Mouse (Mus musculus): ENCODE measurements at regions not wholly inside any gene's neighbourhood (a gene's known extent, or its start where the extent isn't known, plus 50 kb on each side); places are given as distances from the start of the nearest gene placed in this dataset.

DNA sequence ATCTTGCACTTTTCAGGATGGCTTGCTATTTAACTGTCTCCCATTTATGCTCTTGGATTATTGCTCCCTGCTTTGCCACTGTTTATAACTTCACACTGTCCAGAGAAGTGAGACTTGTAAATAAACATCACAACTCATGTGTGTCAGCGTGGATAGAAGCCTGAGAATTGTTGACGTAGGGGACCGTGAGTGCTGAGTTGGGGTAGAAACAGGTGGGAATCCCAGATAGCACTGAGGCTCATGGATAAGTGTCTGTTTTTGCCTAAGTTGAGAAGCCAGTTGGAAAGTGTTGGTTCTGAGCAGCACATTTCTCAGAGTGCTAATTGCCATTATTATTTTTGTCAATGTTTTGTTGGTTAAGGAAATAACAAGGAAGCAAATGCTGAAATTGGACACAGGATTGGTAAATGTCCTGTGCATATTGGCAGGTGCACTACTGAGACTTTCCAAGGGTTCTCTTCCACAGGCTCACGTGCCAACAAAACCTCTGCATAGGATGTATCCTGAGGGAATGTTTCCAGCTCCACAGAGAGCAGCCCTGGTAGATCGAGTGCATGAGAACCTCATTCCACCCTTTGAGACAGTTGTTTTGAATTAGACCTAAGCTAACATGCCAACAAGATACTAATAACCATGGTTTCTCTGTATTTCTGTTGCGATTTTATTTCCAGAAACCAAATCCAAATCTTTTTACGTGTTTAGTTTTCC, 74.3 kb upstream of the Grb10 start:
- DNase-seq = no peak

DNA sequence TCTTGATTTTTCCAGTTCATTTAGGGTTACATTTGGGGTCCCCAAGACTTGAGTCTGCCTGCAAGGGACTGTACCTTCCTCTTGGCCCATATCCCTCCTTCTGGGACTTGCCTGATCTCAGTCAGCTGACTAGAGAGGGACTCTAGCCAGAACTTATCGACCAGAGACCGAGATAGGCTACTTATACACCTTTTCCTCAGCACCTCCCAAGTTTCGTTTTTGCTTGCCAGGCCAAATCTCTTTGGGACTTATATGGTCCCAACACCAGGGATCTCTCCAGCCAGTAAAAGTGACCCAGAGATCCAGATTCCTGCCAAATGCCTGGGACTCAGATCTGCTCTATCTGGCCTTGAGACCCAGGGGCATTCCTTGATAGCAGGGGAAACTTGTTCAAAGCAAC, 69.2 kb upstream of the Grb10 start:
- peak; percentile 24 for DNase-seq

DNA sequence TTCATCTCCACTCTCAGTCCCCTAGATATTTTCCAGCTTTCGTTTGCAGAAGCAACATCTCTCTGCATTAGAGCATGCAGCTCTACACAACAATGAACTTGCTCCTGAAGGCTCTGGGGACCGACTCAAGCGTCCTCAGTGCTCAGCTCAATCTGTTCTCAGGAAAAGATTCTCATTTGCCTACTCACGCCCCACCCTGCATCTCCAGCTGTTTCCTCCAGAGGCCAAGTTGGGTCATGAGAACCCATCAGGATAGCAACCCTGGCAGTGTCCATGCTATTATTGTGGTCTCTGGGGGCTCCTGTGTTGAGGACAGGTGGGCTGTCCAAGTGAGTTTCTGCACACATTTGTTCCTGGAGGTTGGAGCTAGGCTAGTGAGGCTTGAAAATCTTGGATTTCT, 52.5 kb upstream of the Grb10 start:
- no peak for DNase-seq

DNA sequence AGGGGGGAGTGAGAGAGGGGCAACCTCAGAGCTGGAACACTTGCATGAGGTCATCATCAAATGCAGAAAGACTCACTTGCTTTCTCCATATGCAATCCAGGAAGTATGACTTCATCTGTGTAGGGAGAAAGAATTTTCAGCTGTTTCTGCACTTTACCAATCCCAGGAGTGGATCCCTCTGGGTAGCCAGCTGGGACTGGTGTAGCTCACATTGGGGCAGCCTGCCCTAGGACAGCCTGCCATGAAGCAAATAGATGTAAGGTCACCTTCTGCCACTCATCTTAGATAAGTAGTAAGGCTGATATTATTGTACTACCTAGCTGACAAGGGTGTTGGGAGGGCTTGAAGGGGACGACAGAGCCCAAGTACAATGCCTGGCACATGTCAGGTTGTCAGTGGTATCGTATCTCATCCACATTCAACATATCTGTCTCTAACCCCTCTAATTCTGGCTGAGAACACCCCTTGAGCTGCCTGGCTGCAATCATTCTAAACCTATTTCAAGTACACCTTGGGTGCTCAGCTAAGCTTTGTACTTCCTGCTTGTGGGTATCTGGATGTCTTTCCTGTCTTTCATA, 51.4 kb upstream of the Grb10 start:
- DNase-seq = no peak
